Mouse (Mus musculus): ENCODE results near the gene Cdh13. TPM values are rescaled to one million over a fixed set of nuclear protein-coding genes. Genes with fewer than 3 reads are reported as not detected.

Gene Cdh13
- polyA plus RNA-seq, 1 experiment = not detected

- H3K9me3 ChIP-seq (ENCODE audit: control insufficient read depth, low read length) = peaks cover 70% of the 10 kb centered on the region
- no peaks in the 10 kb centered on the region for H3K4me1 ChIP-seq (ENCODE audit: control insufficient read depth)
- no peak overlapping the region for H3K4me3 ChIP-seq (replicated peaks)
- TF ChIP-seq TAL1 (IDR thresholded peaks at IDR 0.05; ENCODE audit: low read length) (no peak), GATA1 (IDR thresholded peaks at IDR 0.05; ENCODE audit: low read length) (no peak)
- H3K27me3 ChIP-seq (ENCODE audit: control insufficient read depth) = no peaks in the 10 kb centered on the region
- no peaks in the 10 kb centered on the region for H3K36me3 ChIP-seq (ENCODE audit: control insufficient read depth)
Observed at GRCm38 (mm10) chr8:118439857-118440256, 156.3 kb downstream of the Cdh13 start.

GRCm38 (mm10) chr8:118443361-118443760 is 159.8 kb downstream of the Cdh13 start:
- H3K4me1 ChIP-seq (ENCODE audit: control insufficient read depth) = no peaks in the 10 kb centered on the region
- no peak overlapping the region for H3K4me3 ChIP-seq (replicated peaks)
- no peaks in the 10 kb centered on the region for H3K36me3 ChIP-seq (ENCODE audit: control insufficient read depth)
- H3K27me3 ChIP-seq (ENCODE audit: control insufficient read depth) = no peaks in the 10 kb centered on the region
- TF ChIP-seq TAL1 (IDR thresholded peaks at IDR 0.05; ENCODE audit: low read length) = no peak
- no peak for TF ChIP-seq GATA1 (IDR thresholded peaks at IDR 0.05; ENCODE audit: low read length)
- H3K9me3 ChIP-seq (ENCODE audit: control insufficient read depth, low read length) = peaks cover 74% of the 10 kb centered on the region

GRCm38 (mm10) chr8:118444651-118445207 is 161.2 kb downstream of the Cdh13 start:
- Histone ChIP-seq H3K36me3 (ENCODE audit: control insufficient read depth) (no peaks in the 10 kb centered on the region), H3K4me3 (replicated peaks) (no peak overlapping the region), H3K9me3 (ENCODE audit: control insufficient read depth, low read length) (peaks cover 67% of the 10 kb centered on the region), H3K4me1 (ENCODE audit: control insufficient read depth) (no peaks in the 10 kb centered on the region), H3K27me3 (ENCODE audit: control insufficient read depth) (no peaks in the 10 kb centered on the region)
- TF ChIP-seq GATA1 (IDR thresholded peaks at IDR 0.05; ENCODE audit: low read length) (no peak), TAL1 (IDR thresholded peaks at IDR 0.05; ENCODE audit: low read length) (no peak)

GRCm38 (mm10) chr8:118446516-118446915 is 163.0 kb downstream of the Cdh13 start:
- Histone ChIP-seq H3K27me3 (ENCODE audit: control insufficient read depth) (no peaks in the 10 kb centered on the region), H3K4me1 (ENCODE audit: control insufficient read depth) (no peaks in the 10 kb centered on the region), H3K36me3 (ENCODE audit: control insufficient read depth) (no peaks in the 10 kb centered on the region), H3K9me3 (ENCODE audit: control insufficient read depth, low read length) (peaks cover 70% of the 10 kb centered on the region), H3K4me3 (replicated peaks) (no peak overlapping the region)
- no peak for TF ChIP-seq GATA1 (IDR thresholded peaks at IDR 0.05; ENCODE audit: low read length)
- TF ChIP-seq TAL1 (IDR thresholded peaks at IDR 0.05; ENCODE audit: low read length) = no peak

- no peaks in the 10 kb centered on the region for H3K36me3 ChIP-seq (ENCODE audit: control insufficient read depth)
- H3K4me1 ChIP-seq (ENCODE audit: control insufficient read depth) = no peaks in the 10 kb centered on the region
- TF ChIP-seq GATA1 (IDR thresholded peaks at IDR 0.05; ENCODE audit: low read length) = no peak
- TF ChIP-seq TAL1 (IDR thresholded peaks at IDR 0.05; ENCODE audit: low read length) = no peak
- no peak overlapping the region for H3K4me3 ChIP-seq (replicated peaks)
- peaks cover 77% of the 10 kb centered on the region for H3K9me3 ChIP-seq (ENCODE audit: control insufficient read depth, low read length)
- H3K27me3 ChIP-seq (ENCODE audit: control insufficient read depth) = no peaks in the 10 kb centered on the region
Observed at GRCm38 (mm10) chr8:118448011-118448410, 164.5 kb downstream of the Cdh13 start.

GRCm38 (mm10) chr8:118452445-118453103 is 169.0 kb downstream of the Cdh13 start:
- H3K36me3 ChIP-seq (ENCODE audit: control insufficient read depth) = no peaks in the 10 kb centered on the region
- peaks cover 56% of the 10 kb centered on the region for H3K9me3 ChIP-seq (ENCODE audit: control insufficient read depth, low read length)
- TF ChIP-seq TAL1 (IDR thresholded peaks at IDR 0.05; ENCODE audit: low read length) = no peak
- no peak for TF ChIP-seq GATA1 (IDR thresholded peaks at IDR 0.05; ENCODE audit: low read length)
- no peaks in the 10 kb centered on the region for H3K27me3 ChIP-seq (ENCODE audit: control insufficient read depth)
- no peak overlapping the region for H3K4me3 ChIP-seq (replicated peaks)
- H3K4me1 ChIP-seq (ENCODE audit: control insufficient read depth) = no peaks in the 10 kb centered on the region

- no peaks in the 10 kb centered on the region for H3K4me1 ChIP-seq (ENCODE audit: control insufficient read depth)
- peaks cover 53% of the 10 kb centered on the region for H3K9me3 ChIP-seq (ENCODE audit: control insufficient read depth, low read length)
- TF ChIP-seq TAL1 (IDR thresholded peaks at IDR 0.05; ENCODE audit: low read length) (no peak), GATA1 (IDR thresholded peaks at IDR 0.05; ENCODE audit: low read length) (no peak)
- H3K27me3 ChIP-seq (ENCODE audit: control insufficient read depth) = no peaks in the 10 kb centered on the region
- no peak overlapping the region for H3K4me3 ChIP-seq (replicated peaks)
- no peaks in the 10 kb centered on the region for H3K36me3 ChIP-seq (ENCODE audit: control insufficient read depth)
Observed at GRCm38 (mm10) chr8:118455245-118455644, 171.7 kb downstream of the Cdh13 start.

- peaks cover 87% of the 10 kb centered on the region for H3K9me3 ChIP-seq (ENCODE audit: control insufficient read depth, low read length)
- no peaks in the 10 kb centered on the region for H3K4me1 ChIP-seq (ENCODE audit: control insufficient read depth)
- no peaks in the 10 kb centered on the region for H3K27me3 ChIP-seq (ENCODE audit: control insufficient read depth)
- no peak overlapping the region for H3K4me3 ChIP-seq (replicated peaks)
- TF ChIP-seq GATA1 (IDR thresholded peaks at IDR 0.05; ENCODE audit: low read length) = no peak
- no peak for TF ChIP-seq TAL1 (IDR thresholded peaks at IDR 0.05; ENCODE audit: low read length)
- H3K36me3 ChIP-seq (ENCODE audit: control insufficient read depth) = no peaks in the 10 kb centered on the region
Observed at GRCm38 (mm10) chr8:118465330-118465948, 181.9 kb downstream of the Cdh13 start.

GRCm38 (mm10) chr8:118477587-118477986 is 194.1 kb downstream of the Cdh13 start:
- H3K4me1 ChIP-seq (ENCODE audit: control insufficient read depth) = no peaks in the 10 kb centered on the region
- H3K4me3 ChIP-seq (replicated peaks) = no peak overlapping the region
- TF ChIP-seq TAL1 (IDR thresholded peaks at IDR 0.05; ENCODE audit: low read length) = no peak
- TF ChIP-seq GATA1 (IDR thresholded peaks at IDR 0.05; ENCODE audit: low read length) = no peak
- no peaks in the 10 kb centered on the region for H3K36me3 ChIP-seq (ENCODE audit: control insufficient read depth)
- H3K9me3 ChIP-seq (ENCODE audit: control insufficient read depth, low read length) = peaks cover 56% of the 10 kb centered on the region
- no peaks in the 10 kb centered on the region for H3K27me3 ChIP-seq (ENCODE audit: control insufficient read depth)

All from erythroblast, embryonic 14.5 days (primary cell).